Mouse (Mus musculus) thymus, adult 2 months (tissue): ENCODE measurements around the gene Gabra4. TPM values are rescaled to one million over a fixed set of nuclear protein-coding genes. Genes with fewer than 3 reads are reported as not detected.

ENCODE experiments used
- DNase-seq: peaks from one replicate; pipeline ENCODE4 v3.0.0; 2021
- H3K27ac ChIP-seq: fragments of 200-500 bp; 2 replicates; pipeline ENCODE4 v1.5.1; 2012; ENCODE audit warnings: low read length, control low read depth; ENCODE audit not compliant: control insufficient read depth, insufficient read depth
- H3K27me3 ChIP-seq: fragments of 200-500 bp; 2 replicates; pipeline ENCODE4 v1.6.1; 2012; ENCODE audit warnings: mild to moderate bottlenecking, low read length, moderate library complexity, mixed read lengths; ENCODE audit not compliant: control insufficient read depth, insufficient read depth
- H3K36me3 ChIP-seq: fragments of 200-500 bp; 2 replicates; pipeline ENCODE4 v1.6.1; 2012; ENCODE audit warnings: mild to moderate bottlenecking, low read length, moderate library complexity; ENCODE audit not compliant: control insufficient read depth, insufficient read depth
- H3K4me1 ChIP-seq: fragments of 200-500 bp; replicated peaks from 2 replicates; pipeline ENCODE4 v1.6.1; 2012; ENCODE audit warnings: low read length; ENCODE audit not compliant: control insufficient read depth, insufficient read depth
- H3K4me3 ChIP-seq: fragments of 200-500 bp; 2 replicates; pipeline ENCODE4 v1.5.1; 2012; ENCODE audit warnings: mild to moderate bottlenecking, low read length, control low read depth, moderate library complexity; ENCODE audit not compliant: control insufficient read depth, insufficient read depth
- CTCF ChIP-seq: fragments of 200-500 bp; IDR thresholded peaks from 2 replicates; pipeline ENCODE4 v1.5.1; 2012; ENCODE audit warnings: mild to moderate bottlenecking, control low read depth, low read length, moderate library complexity, borderline replicate concordance; ENCODE audit not compliant: control insufficient read depth, poor library complexity, insufficient read depth; ENCODE audit errors: extremely low read depth
- POLR2A ChIP-seq: fragments of 200-500 bp; IDR thresholded peaks from 2 replicates; pipeline ENCODE4 v1.6.1; 2012; ENCODE audit warnings: mild to moderate bottlenecking, low read length, control low read depth, moderate library complexity; ENCODE audit not compliant: control insufficient read depth, poor library complexity, insufficient read depth; ENCODE audit errors: extremely low read depth
- WGBS: fragments of 180-500 bp; shearing (Covaris S2); methylation state at CpG from one replicate; pipeline ENCODE4 v1.1.7; 2018; 5-methylcytosine and 5-hydroxymethylcytosine counted together
- polyA plus RNA-seq: library from polyadenylated mRNA; depleted of rRNA; stranded (reverse); fragments of >200 nt; gene quantifications from 2 replicates; pipeline ENCODE4 v1.2.3, GENCODE M21; 2012; rRNA removed

The Gabra4 gene
- polyA plus RNA-seq = not detected in 2 replicates

DNA sequence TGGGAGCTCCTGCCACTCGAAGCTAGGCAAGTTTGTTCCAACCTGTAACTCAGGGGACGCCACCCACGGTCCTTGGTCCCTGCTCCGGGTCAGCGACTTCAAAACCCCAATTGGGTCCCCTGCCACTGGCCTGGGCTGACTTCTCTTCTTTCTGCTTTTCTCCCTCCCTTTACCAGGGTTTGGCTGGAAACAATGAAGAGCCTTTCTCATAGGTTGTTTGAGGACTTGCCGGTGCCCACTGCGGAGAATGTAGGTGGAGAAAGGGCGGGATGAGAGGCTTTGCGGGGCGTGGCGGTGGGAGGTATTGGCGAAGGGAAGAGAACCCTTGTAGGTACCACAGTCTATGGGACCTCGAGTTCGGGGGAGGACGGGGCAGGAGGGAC lies at the start of gene Gabra4:
TSS of gene Gabra4 (minus strand) at position 194 of the 383 bp plus-strand sequence.
- Histone ChIP-seq H3K27ac (no peak within 1 kb of the TSS), H3K4me1 (no peaks in the 10 kb centered on the region), H3K4me3 (no peak within 1 kb of the TSS), H3K27me3 (peaks cover 3% of the 10 kb centered on the region; the same call in 1 of the 2 replicates), H3K36me3 (no peaks in the 10 kb centered on the region)
- DNase-seq = no peak
- 3% methylated on average over 15 of the region's 15 CpGs for WGBS
- TF ChIP-seq POLR2A = no peak
- TF ChIP-seq CTCF = no peak

DNA sequence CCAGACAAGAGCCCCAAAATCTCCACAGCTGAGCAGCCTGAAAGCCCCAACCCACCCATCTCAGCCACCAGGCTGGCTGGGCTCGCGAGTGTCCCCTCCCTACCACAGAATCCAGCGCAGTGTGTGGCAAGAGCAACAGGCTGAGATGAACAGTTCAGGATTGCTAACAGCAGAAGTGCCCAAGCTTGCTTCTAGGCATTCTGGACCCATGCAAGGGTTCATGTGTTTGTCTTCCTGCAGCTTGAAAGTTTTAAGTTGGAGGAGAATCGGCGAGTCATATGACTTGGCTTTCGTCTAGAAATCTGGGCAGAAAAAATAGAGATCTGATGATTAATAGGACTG lies 43.1 kb upstream of the Gabra4 start:
- H3K27me3 ChIP-seq = no peaks in the 10 kb centered on the region; the same call in 1 of the 2 replicates
- DNase-seq = no peak
- H3K4me3 ChIP-seq = no peak overlapping the region
- TF ChIP-seq CTCF (no peak), POLR2A (no peak)
- no peak overlapping the region for H3K27ac ChIP-seq
- no peaks in the 10 kb centered on the region for H3K4me1 ChIP-seq
- WGBS = 3% methylated on average over 6 of the region's 6 CpGs
- H3K36me3 ChIP-seq = no peaks in the 10 kb centered on the region

DNA sequence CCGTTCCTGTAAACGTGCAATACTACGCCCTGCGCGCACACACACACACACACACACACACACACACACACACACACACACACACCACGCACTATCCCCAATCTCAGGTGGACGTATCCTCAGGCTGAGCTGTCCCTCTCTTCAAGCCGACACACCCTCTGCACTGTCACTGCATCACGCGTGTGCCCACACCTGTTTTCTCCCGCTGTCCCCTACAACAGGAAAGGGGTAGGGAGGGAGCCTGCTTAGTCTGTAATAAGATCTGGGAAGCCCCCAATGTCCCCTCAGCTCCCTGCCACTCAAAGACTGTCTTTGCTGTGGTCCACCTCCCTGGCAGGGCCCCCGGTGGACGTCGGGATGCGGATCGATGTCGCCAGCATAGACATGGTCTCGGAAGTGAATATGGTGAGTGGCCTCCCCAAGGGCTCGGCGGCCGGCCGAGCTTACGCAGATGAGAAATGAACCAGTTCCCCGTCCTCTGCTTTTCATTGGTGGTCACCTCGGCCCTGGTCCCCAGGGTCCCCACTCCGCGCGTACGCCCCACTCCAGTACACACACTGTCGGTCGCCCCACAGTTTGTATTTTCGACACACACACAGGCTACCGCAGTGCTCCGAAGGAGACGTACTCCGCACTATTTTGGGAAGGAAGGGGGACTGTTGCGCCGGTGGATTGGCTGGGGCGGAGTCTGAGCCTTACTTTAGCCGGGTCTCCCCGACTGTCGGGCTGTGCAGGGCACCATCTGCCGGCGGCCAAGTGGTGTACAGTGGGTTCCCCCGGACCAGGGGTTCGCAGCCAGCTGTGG lies 42.6 kb upstream of the Gabra4 start:
- DNase-seq = no peak
- Histone ChIP-seq H3K4me1 (no peaks in the 10 kb centered on the region), H3K4me3 (no peak overlapping the region), H3K36me3 (no peaks in the 10 kb centered on the region), H3K27me3 (no peaks in the 10 kb centered on the region; the same call in 1 of the 2 replicates), H3K27ac (no peak overlapping the region)
- 4% methylated on average over 46 of the region's 46 CpGs for WGBS
- TF ChIP-seq POLR2A (no peak), CTCF (no peak)

DNA sequence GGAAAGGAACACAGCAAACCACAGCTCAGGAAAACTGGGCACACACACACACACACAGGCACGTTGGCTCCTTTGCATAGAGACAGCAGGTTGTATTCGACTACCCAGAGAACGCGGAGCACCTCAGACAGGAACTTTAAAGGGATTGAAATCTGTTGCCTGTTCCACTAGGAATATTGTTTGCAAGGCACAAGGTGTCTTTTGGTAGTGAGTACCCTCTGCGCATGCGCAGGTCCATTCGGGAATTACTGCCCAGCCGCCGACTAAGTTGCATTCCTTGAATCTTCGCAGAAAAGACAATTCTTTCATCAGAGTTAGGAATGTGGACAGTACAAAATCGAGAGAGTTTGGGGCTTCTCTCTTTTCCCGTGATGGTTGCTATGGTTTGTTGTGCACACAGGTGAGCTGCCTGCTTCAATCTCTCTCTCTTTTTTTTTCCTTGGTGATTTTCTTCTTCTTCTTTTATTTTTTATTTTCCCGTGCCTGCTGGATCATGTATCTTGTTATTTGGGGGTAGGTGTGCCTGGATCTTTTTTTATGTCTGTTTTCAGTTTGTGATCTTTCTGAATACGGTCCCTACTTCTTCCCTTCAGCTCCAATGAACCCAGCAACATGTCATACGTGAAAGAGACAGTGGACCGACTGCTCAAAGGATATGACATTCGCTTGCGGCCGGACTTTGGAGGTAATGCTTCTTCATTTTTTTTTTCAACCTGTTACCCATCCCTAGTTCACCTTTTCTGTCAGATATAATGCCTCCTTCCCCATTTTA lies 41.8 kb upstream of the Gabra4 start:
- Histone ChIP-seq H3K4me3 (no peak overlapping the region), H3K27ac (no peak overlapping the region), H3K4me1 (no peaks in the 10 kb centered on the region), H3K36me3 (no peaks in the 10 kb centered on the region), H3K27me3 (no peaks in the 10 kb centered on the region; the same call in 1 of the 2 replicates)
- no peak for DNase-seq
- WGBS = 4% methylated on average over 19 of the region's 19 CpGs
- TF ChIP-seq POLR2A = no peak
- TF ChIP-seq CTCF = no peak

DNA sequence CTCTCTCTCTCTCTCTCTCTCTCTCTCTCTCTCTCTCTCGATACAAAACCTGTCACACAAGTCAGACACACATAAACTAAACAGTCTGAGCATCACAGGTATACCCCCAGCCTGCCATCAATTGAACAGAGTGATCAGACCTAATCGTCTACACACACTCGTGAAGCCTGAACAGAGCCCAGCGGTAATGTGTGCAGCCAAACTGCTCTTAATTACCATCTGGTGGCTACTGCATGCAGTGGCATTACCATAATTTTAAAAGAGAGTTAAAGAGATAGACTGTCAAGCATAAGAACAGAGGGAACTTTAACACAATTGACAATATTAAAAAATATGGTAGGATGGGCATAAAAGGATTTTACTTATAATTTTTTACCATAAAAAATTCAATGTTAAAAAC lies 7.5 kb upstream of the Gabra4 start:
- no peaks in the 10 kb centered on the region for H3K4me1 ChIP-seq
- no peaks in the 10 kb centered on the region for H3K27me3 ChIP-seq
- no peak for DNase-seq
- H3K27ac ChIP-seq = no peak overlapping the region
- H3K36me3 ChIP-seq = no peaks in the 10 kb centered on the region
- WGBS = 63% methylated on average over 4 of the region's 4 CpGs
- H3K4me3 ChIP-seq = no peak overlapping the region
- TF ChIP-seq CTCF (no peak), POLR2A (no peak)

DNA sequence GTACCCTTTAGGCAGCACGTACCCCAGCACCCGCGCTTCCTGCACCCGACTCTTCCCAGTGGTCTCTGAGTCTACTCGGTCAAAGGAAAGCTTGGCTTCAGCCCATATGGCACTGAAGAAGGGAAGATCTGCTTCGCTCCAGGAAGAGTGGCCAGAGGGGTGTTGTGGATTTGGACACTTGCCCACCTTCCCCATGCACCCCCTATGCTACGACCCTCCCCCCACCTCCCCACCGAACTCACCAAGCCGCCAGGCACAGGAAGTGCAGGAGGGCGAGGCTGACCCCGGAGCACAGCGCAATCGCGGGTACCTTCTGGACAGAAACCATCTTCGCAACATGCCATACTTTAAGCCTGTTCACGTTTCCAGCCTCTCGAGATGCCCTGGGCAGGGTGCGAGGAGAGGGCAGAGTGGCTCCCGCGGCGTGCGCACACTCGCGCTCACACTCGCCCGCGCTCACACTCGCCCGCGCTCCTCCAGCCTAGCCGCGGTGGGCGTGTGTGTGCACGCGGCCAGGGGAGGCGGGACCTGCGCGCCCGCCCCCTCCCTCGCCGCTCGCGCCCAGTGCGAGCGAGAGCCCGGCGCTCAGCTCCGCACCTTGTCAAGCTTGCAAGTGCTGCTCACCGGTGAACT lies 510 bp downstream of the Gabra4 start, which contains the start of gene Gabrb1:
TSS of gene Gabrb1 (plus strand) at position 632 of the 633 bp plus-strand sequence.
- H3K27ac ChIP-seq = no peak within 1 kb of the TSS
- no peak for DNase-seq
- H3K36me3 ChIP-seq = no peaks in the 10 kb centered on the region
- H3K4me3 ChIP-seq = no peak within 1 kb of the TSS
- 3% methylated on average over 49 of the region's 49 CpGs for WGBS
- no peaks in the 10 kb centered on the region for H3K4me1 ChIP-seq
- peaks cover 3% of the 10 kb centered on the region; the same call in 1 of the 2 replicates for H3K27me3 ChIP-seq
- TF ChIP-seq CTCF (no peak), POLR2A (no peak)
